Mouse (Mus musculus) adrenal gland, postnatal 25 days (tissue): Measurements from ENCODE around the gene Ppp1r14a. TPM values are rescaled to one million over a fixed set of nuclear protein-coding genes. Genes with fewer than 3 reads are reported as not detected.

Source experiments
- DNase-seq: peaks from one replicate; pipeline ENCODE4 v3.0.0; 2021; ENCODE audit warnings: mixed read lengths
- total RNA-seq: library from RNA; stranded (reverse); gene quantifications from 2 replicates; pipeline ENCODE4 v1.2.3, GENCODE M21; 2021

Gene Ppp1r14a
- total RNA-seq, 1 experiment from 2014 or later = 6.7 TPM

- peak; percentile 80 for DNase-seq
Measured at GRCm38 (mm10) chr7:29303738-29304462, 14.8 kb downstream of the Ppp1r14a start, which contains the start of gene Dpf1. Dpf1 (plus strand) TSS chr7:29303951.

- DNase-seq = no peak
Measured at GRCm38 (mm10) chr7:29304463-29305262, 15.6 kb downstream of the Ppp1r14a start.

GRCm38 (mm10) chr7:29305263-29305988, 16.3 kb downstream of the Ppp1r14a start:
- no peak for DNase-seq

GRCm38 (mm10) chr7:29306108-29306507, 17.0 kb downstream of the Ppp1r14a start:
- no peak for DNase-seq

GRCm38 (mm10) chr7:29306619-29307018, 17.5 kb downstream of the Ppp1r14a start:
- DNase-seq = no peak

GRCm38 (mm10) chr7:29307350-29308104, 18.4 kb downstream of the Ppp1r14a start:
- DNase-seq = peak; percentile 94

GRCm38 (mm10) chr7:29309221-29309721, 20.2 kb downstream of the Ppp1r14a start:
- DNase-seq = peak; percentile 46

- no peak for DNase-seq
Measured at GRCm38 (mm10) chr7:29309749-29310148, 20.6 kb downstream of the Ppp1r14a start.

- no peak for DNase-seq
Measured at GRCm38 (mm10) chr7:29313051-29313450, 23.9 kb downstream of the Ppp1r14a start.

GRCm38 (mm10) chr7:29313572-29314261, 24.6 kb downstream of the Ppp1r14a start:
- no peak for DNase-seq

GRCm38 (mm10) chr7:29314844-29315628, 25.9 kb downstream of the Ppp1r14a start:
- no peak for DNase-seq

- no peak for DNase-seq
Measured at GRCm38 (mm10) chr7:29316137-29316734, 27.1 kb downstream of the Ppp1r14a start.

- no peak for DNase-seq
Measured at GRCm38 (mm10) chr7:29316976-29317375, 27.9 kb downstream of the Ppp1r14a start.

GRCm38 (mm10) chr7:29317558-29317957, 28.4 kb downstream of the Ppp1r14a start:
- DNase-seq = no peak

- DNase-seq = no peak
Measured at GRCm38 (mm10) chr7:29318115-29318911, 29.2 kb downstream of the Ppp1r14a start.

GRCm38 (mm10) chr7:29319337-29320307, 30.5 kb downstream of the Ppp1r14a start:
- no peak for DNase-seq

- DNase-seq = no peak
Measured at GRCm38 (mm10) chr7:29327087-29327486, 38.0 kb downstream of the Ppp1r14a start.

GRCm38 (mm10) chr7:29328984-29329383, 39.9 kb downstream of the Ppp1r14a start:
- no peak for DNase-seq
